Mouse (Mus musculus) kidney, embryonic 15.5 days (tissue): ENCODE measurements at regions not wholly inside any gene's neighbourhood (a gene's known extent, or its start where the extent isn't known, plus 50 kb on each side); places are given as distances from the start of the nearest gene placed in this dataset.

Experiments
- ATAC-seq: fragments of 200-750 bp; cut with Nextera tagmentation; replicated peaks from 2 replicates; pipeline ENCODE4 v1.8.0; 2017; ENCODE audit warnings: moderate TSS enrichment; ENCODE audit not compliant: low FRiP score
- H3K27ac ChIP-seq: fragments of 300-500 bp; sonication (generic); 2 replicates; pipeline ENCODE4 v1.5.1; 2015; ENCODE audit warnings: mild to moderate bottlenecking, inconsistent platforms
- H3K27me3 ChIP-seq: fragments of 300-500 bp; sonication (generic); 2 replicates; pipeline ENCODE4 v1.6.1; 2015; ENCODE audit warnings: inconsistent platforms
- H3K36me3 ChIP-seq: fragments of 300-500 bp; sonication (generic); 2 replicates; pipeline ENCODE4 v1.6.1; 2015; ENCODE audit warnings: inconsistent platforms
- H3K4me1 ChIP-seq: fragments of 300-500 bp; sonication (generic); 2 replicates; pipeline ENCODE4 v1.6.1; 2015; ENCODE audit warnings: inconsistent platforms
- H3K4me2 ChIP-seq: fragments of 300-500 bp; sonication (generic); 2 replicates; pipeline ENCODE4 v1.6.1; 2015; ENCODE audit warnings: moderate library complexity, mild to moderate bottlenecking, inconsistent platforms
- H3K4me3 ChIP-seq: fragments of 300-500 bp; sonication (generic); replicated peaks from 2 replicates; pipeline ENCODE4 v1.5.1; 2015; ENCODE audit warnings: mild to moderate bottlenecking, inconsistent platforms
- H3K9ac ChIP-seq: fragments of 300-500 bp; sonication (generic); 2 replicates; pipeline ENCODE4 v1.6.1; 2015; ENCODE audit warnings: mild to moderate bottlenecking, inconsistent platforms
- H3K9me3 ChIP-seq: fragments of 300-500 bp; sonication (generic); replicated peaks from 2 replicates; pipeline ENCODE4 v1.6.1; 2016; ENCODE audit warnings: inconsistent platforms
- WGBS: fragments of 180-500 bp; shearing (Covaris S2); methylation state at CpG from one replicate; pipeline ENCODE4 v1.1.7; 2015; ENCODE audit warnings: mixed read lengths; 5-methylcytosine and 5-hydroxymethylcytosine counted together

DNA sequence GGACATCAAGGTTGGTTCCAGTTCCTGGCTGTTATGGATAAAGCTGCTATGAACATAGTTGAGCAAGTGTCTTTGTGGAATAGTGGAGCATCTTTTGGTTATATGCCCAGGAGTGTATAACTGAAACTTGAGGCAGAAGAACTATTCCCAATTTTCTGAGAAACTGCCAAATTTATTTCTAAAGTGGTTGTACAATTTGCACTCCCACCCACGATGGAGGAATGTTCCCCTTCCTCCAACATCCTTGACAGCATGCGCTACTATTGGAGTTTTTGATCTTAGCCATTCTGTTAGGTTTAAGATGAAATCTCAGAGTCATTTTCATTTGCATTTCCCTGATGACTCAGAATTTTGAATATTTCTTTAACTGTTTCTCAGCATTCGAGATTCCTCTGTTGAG lies 607.6 kb downstream of the Fat4 start:
- Histone ChIP-seq H3K27me3 (no peaks in the 10 kb centered on the region), H3K27ac (no peak overlapping the region), H3K4me2 (no peak overlapping the region), H3K36me3 (no peaks in the 10 kb centered on the region), H3K4me3 (no peak overlapping the region), H3K4me1 (no peaks in the 10 kb centered on the region), H3K9ac (no peak overlapping the region), H3K9me3 (no peaks in the 10 kb centered on the region)
- WGBS, result 92% methylated on average over 3 of the region's 3 CpGs
- ATAC-seq, result no peak

GRCm38 (mm10) chr3:39528087-39528486 lies 641.3 kb downstream of the Fat4 start:
- Histone ChIP-seq H3K9me3 (no peaks in the 10 kb centered on the region), H3K9ac (no peak overlapping the region), H3K27ac (no peak overlapping the region), H3K4me2 (no peak overlapping the region), H3K4me3 (no peak overlapping the region), H3K4me1 (no peaks in the 10 kb centered on the region), H3K36me3 (no peaks in the 10 kb centered on the region), H3K27me3 (no peaks in the 10 kb centered on the region)
- no peak for ATAC-seq
- WGBS, result 88% methylated on average over 5 of the region's 5 CpGs

- Histone ChIP-seq H3K4me2 (no peak overlapping the region), H3K9me3 (no peaks in the 10 kb centered on the region)
- WGBS, result 88% methylated on average over 2 of the region's 2 CpGs
Measured at GRCm38 (mm10) chr3:39537515-39537914, 650.8 kb downstream of the Fat4 start.

GRCm38 (mm10) chr3:39540530-39541118 lies 653.9 kb downstream of the Fat4 start:
- Histone ChIP-seq H3K36me3 (no peaks in the 10 kb centered on the region), H3K9me3 (no peaks in the 10 kb centered on the region), H3K4me3 (no peak overlapping the region), H3K4me1 (no peaks in the 10 kb centered on the region), H3K27ac (no peak overlapping the region), H3K27me3 (no peaks in the 10 kb centered on the region), H3K9ac (no peak overlapping the region), H3K4me2 (no peak overlapping the region)
- no peak for ATAC-seq
- WGBS, result 78% methylated on average over 7 of the region's 7 CpGs

More at GRCm38 (mm10) chr3:39537515-39537914, 650.8 kb downstream of the Fat4 start:
- Histone ChIP-seq H3K9ac (no peak overlapping the region), H3K4me1 (no peaks in the 10 kb centered on the region), H3K27ac (no peak overlapping the region), H3K36me3 (no peaks in the 10 kb centered on the region), H3K27me3 (no peaks in the 10 kb centered on the region), H3K4me3 (no peak overlapping the region)
- no peak for ATAC-seq

DNA sequence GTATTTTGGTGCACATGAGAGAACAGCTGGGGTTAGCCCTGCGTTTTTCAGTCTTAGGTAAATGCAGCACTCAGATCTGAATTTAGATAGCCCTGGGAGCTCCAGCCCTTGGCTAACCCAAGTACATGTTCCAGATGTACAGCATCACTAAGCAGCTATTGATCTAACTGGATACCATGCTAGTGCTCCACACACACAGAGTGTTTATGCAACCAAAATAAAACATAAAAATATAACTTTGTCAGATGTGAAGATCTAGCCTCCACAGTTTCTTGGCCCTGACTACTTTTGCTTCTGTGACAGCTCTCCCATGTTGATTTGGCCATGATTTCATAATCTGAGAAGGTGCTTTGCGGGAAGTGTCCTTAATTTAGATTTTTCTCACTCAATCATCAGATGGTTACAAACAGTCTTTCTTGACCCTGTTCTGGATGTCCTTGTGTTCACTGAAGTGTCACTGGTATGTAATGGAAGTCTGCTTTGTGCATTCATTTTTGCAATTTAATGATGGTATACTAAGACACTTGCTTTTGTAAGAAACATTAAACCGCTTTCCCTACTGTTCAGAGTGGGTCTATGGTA lies 672.8 kb downstream of the Fat4 start:
- Histone ChIP-seq H3K9ac (no peak overlapping the region), H3K4me1 (no peaks in the 10 kb centered on the region), H3K27me3 (no peaks in the 10 kb centered on the region), H3K4me2 (no peak overlapping the region), H3K9me3 (no peaks in the 10 kb centered on the region), H3K36me3 (no peaks in the 10 kb centered on the region), H3K4me3 (no peak overlapping the region), H3K27ac (no peak overlapping the region)
- WGBS, result 80% methylated on average over 3 of the region's 3 CpGs
- no peak for ATAC-seq

DNA sequence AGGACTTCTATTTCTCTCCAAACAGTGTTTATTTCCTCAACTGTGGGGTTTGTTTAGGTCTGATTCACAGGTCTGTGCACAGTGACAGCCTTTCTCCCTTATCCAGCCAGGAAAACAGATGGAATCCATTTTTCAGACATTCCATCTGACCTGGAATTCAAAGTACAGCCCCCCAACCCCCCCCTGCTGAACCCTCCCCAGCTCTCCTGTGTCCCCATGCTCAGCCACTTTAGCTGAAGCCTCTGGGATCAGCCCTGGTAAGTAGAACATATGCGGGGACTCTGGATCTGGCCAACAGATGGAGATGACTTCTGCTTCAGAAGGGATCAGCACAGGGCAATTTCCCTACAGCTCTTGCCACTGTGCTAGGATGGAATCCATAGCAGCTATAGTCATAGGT lies 674.2 kb downstream of the Fat4 start:
- 70% methylated on average over 1 of the region's 1 CpGs for WGBS
- H3K4me3 ChIP-seq, result no peak overlapping the region
- no peaks in the 10 kb centered on the region for H3K36me3 ChIP-seq
- no peak overlapping the region for H3K9ac ChIP-seq
- H3K4me1 ChIP-seq, result no peaks in the 10 kb centered on the region
- H3K27me3 ChIP-seq, result no peaks in the 10 kb centered on the region
- no peak overlapping the region for H3K27ac ChIP-seq
- no peak overlapping the region for H3K4me2 ChIP-seq
- H3K9me3 ChIP-seq, result no peaks in the 10 kb centered on the region
- no peak for ATAC-seq

- no peak overlapping the region for H3K27ac ChIP-seq
- no peak overlapping the region for H3K9ac ChIP-seq
- 63% methylated on average over 5 of the region's 5 CpGs for WGBS
- no peaks in the 10 kb centered on the region for H3K4me1 ChIP-seq
- no peak overlapping the region for H3K4me2 ChIP-seq
- no peaks in the 10 kb centered on the region for H3K9me3 ChIP-seq
- no peak for ATAC-seq
- H3K4me3 ChIP-seq, result no peak overlapping the region
- H3K36me3 ChIP-seq, result no peaks in the 10 kb centered on the region
- no peaks in the 10 kb centered on the region for H3K27me3 ChIP-seq
Measured at GRCm38 (mm10) chr3:39571444-39572237, 684.9 kb downstream of the Fat4 start.

DNA sequence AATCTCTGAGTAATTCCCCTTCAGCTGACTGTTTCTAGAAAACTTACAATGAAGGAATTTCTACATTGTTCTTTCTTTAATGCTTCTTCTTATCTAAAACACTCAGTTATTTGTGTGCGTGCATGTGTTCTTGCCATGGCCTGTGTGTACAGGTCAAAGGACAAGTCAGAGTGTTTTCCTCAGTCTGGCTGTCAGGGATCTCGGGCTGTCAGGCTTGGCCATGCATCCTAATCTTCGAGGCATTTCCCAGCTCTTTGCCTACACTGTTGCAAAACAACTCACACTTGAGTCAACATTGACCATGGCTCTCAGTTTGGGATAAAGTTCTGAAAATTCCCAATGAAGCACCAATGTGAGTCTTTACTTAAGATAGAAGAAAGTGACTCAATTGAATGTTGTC lies 688.5 kb downstream of the Fat4 start:
- no peak overlapping the region for H3K27ac ChIP-seq
- no peaks in the 10 kb centered on the region for H3K27me3 ChIP-seq
- ATAC-seq, result no peak
- WGBS, result 73% methylated on average over 3 of the region's 3 CpGs
- H3K36me3 ChIP-seq, result no peaks in the 10 kb centered on the region
- H3K4me2 ChIP-seq, result no peak overlapping the region
- no peak overlapping the region for H3K9ac ChIP-seq
- no peaks in the 10 kb centered on the region for H3K4me1 ChIP-seq
- no peak overlapping the region for H3K4me3 ChIP-seq
- H3K9me3 ChIP-seq, result no peaks in the 10 kb centered on the region

DNA sequence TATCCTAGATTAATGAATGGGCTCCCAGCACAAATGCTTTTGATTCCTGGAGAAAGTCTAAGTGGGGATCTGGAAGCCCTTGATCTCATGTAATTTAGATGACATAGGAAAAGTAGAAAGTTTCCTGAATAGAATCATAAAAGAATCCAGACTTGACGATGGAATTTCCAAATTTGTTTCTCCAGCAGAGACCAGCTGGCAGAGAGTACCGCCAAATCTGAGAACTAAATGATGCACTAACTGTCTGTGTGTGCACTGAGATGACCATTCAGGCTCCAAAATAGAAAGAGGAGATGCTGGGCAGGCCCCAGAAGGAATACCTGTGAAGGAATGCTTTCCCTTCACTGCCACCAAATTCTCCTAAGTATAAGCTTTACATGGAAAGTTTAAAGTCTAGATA lies 704.6 kb downstream of the Fat4 start:
- Histone ChIP-seq H3K36me3 (no peaks in the 10 kb centered on the region), H3K27ac (no peak overlapping the region), H3K27me3 (no peaks in the 10 kb centered on the region), H3K9ac (no peak overlapping the region), H3K4me2 (no peak overlapping the region), H3K9me3 (no peaks in the 10 kb centered on the region), H3K4me1 (no peaks in the 10 kb centered on the region), H3K4me3 (no peak overlapping the region)
- ATAC-seq, result no peak
- 88% methylated on average over 2 of the region's 2 CpGs for WGBS

GRCm38 (mm10) chr3:39592349-39593117 lies 705.8 kb downstream of the Fat4 start:
- Histone ChIP-seq H3K4me3 (no peak overlapping the region), H3K27me3 (no peaks in the 10 kb centered on the region), H3K9me3 (no peaks in the 10 kb centered on the region), H3K36me3 (no peaks in the 10 kb centered on the region), H3K4me2 (no peak overlapping the region), H3K27ac (no peak overlapping the region), H3K4me1 (no peaks in the 10 kb centered on the region), H3K9ac (no peak overlapping the region)
- no peak for ATAC-seq
- 84% methylated on average over 4 of the region's 4 CpGs for WGBS

GRCm38 (mm10) chr3:39609937-39610336 lies 723.2 kb downstream of the Fat4 start:
- Histone ChIP-seq H3K9me3 (no peaks in the 10 kb centered on the region), H3K4me2 (no peak overlapping the region), H3K4me3 (no peak overlapping the region), H3K4me1 (peaks cover 4% of the 10 kb centered on the region; the same call in 1 of the 2 replicates), H3K9ac (no peak overlapping the region), H3K27me3 (no peaks in the 10 kb centered on the region), H3K36me3 (no peaks in the 10 kb centered on the region), H3K27ac (no peak overlapping the region)
- no peak for ATAC-seq
- WGBS, result 69% methylated on average over 3 of the region's 3 CpGs

DNA sequence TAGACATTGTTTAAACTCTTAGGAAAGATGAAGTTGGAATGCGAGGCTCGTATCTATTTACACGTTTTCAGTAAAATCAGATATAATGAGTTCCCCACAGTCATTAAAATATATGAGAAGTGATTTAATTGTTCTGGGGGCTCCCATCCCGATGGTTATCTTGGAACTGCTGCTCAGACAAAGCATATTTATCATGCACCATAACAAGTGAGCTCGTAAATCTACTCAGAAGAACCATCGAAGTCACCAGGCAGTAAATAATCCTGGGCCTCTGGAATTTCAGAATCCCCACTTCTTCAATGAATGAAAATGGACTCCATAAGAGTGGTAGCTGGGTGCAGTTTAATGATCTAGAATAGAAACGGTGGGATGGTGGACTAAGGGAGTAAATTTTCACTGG lies 725.7 kb downstream of the Fat4 start:
- Histone ChIP-seq H3K4me2 (no peak overlapping the region), H3K27me3 (no peaks in the 10 kb centered on the region), H3K9me3 (no peaks in the 10 kb centered on the region), H3K9ac (no peak overlapping the region), H3K4me3 (no peak overlapping the region), H3K27ac (no peak overlapping the region), H3K36me3 (no peaks in the 10 kb centered on the region), H3K4me1 (peaks cover 4% of the 10 kb centered on the region; the same call in 1 of the 2 replicates)
- 23% methylated on average over 7 of the region's 7 CpGs for WGBS
- no peak for ATAC-seq
